Mouse (Mus musculus) heart, embryonic 13.5 days (tissue): ENCODE data around the gene Arid3a. TPM values are rescaled to one million over a fixed set of nuclear protein-coding genes. Genes with fewer than 3 reads are reported as not detected.
"Not testable (repeated sequence)": the region's sequence is repeated elsewhere in the genome, so short reads cannot be mapped to it uniquely, and the experiment has no call there.

Experiments
- ATAC-seq: fragments of 200-750 bp; cut with Nextera tagmentation; 2 replicates; pipeline ENCODE4 v1.8.0; 2017; ENCODE audit warnings: moderate TSS enrichment; ENCODE audit not compliant: insufficient number of reproducible peaks, low FRiP score, low TSS enrichment; ENCODE audit errors: extremely low read depth
- H3K27ac ChIP-seq: fragments of 300-500 bp; sonication (generic); replicated peaks from 2 replicates; pipeline ENCODE4 v1.5.1; 2015; ENCODE audit warnings: moderate library complexity, mild to moderate bottlenecking, inconsistent platforms
- H3K27me3 ChIP-seq: fragments of 300-500 bp; sonication (generic); replicated peaks from 2 replicates; pipeline ENCODE4 v1.6.1; 2015; ENCODE audit warnings: mild to moderate bottlenecking, inconsistent platforms
- H3K36me3 ChIP-seq: fragments of 300-500 bp; sonication (generic); 2 replicates; pipeline ENCODE4 v1.6.1; 2015; ENCODE audit warnings: mild to moderate bottlenecking, inconsistent platforms
- H3K4me1 ChIP-seq: fragments of 300-500 bp; sonication (generic); 2 replicates; pipeline ENCODE4 v1.6.1; 2015; ENCODE audit warnings: inconsistent platforms
- H3K4me2 ChIP-seq: fragments of 300-500 bp; sonication (generic); 2 replicates; pipeline ENCODE4 v1.6.1; 2015; ENCODE audit warnings: inconsistent platforms, mild to moderate bottlenecking, moderate library complexity
- H3K4me3 ChIP-seq: fragments of 300-500 bp; sonication (generic); 2 replicates; pipeline ENCODE4 v1.5.1; 2015; ENCODE audit warnings: moderate library complexity, mild to moderate bottlenecking, inconsistent platforms
- H3K9ac ChIP-seq: fragments of 300-500 bp; sonication (generic); 2 replicates; pipeline ENCODE4 v1.6.1; 2015; ENCODE audit warnings: inconsistent platforms, mild to moderate bottlenecking, moderate library complexity
- H3K9me3 ChIP-seq: fragments of 300-500 bp; sonication (generic); 2 replicates; pipeline ENCODE4 v1.6.1; 2016; ENCODE audit warnings: inconsistent platforms
- WGBS: fragments of 180-500 bp; shearing (Covaris S2); methylation state at CpG from one replicate; pipeline ENCODE4 v1.1.7; 2015; ENCODE audit warnings: mixed read lengths; 5-methylcytosine and 5-hydroxymethylcytosine counted together
- polyA plus RNA-seq: library from polyadenylated mRNA; unstranded; fragments of >200 nt; fragmentation: Nextera tagmentation; extraction: Ambion mirVana; gene quantifications from 2 replicates; pipeline ENCODE4 v1.2.1, GENCODE M21; 2015

The Arid3a gene
- polyA plus RNA-seq, 1 experiment from 2014 or later, result 4.2 TPM

DNA sequence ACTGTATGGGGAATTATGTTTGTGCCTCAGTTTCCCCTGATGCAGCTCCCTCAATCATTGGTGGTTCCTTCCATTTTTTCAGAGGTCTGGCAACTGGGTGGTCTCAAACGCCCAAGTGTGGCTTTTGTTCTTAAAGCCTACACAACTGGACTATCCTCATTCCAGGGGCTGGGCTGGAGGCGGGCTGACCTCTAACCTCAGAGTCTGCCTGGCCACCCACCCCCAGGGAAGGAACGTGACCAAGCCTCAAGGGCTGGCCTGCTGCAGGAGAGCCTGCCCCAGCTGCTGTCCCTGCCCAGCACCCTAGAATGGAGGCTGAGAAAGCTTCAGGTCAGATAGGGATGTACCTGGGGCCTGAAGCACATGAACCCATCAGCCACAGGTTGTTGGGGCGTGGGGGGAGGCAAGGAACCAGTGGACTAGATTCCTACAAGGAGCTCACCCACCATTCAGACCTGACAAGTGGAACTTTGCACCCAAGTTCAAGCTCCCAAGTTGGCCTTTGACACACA is 29.9 kb downstream of the Arid3a start:
- Histone ChIP-seq H3K27ac (no peak overlapping the region), H3K9me3 (no peaks in the 10 kb centered on the region), H3K4me1 (peaks cover 21% of the 10 kb centered on the region), H3K36me3 (peaks cover 22% of the 10 kb centered on the region), H3K4me2 (peak overlapping the region; percentile 27; the same call in 1 of the 2 replicates), H3K27me3 (no peaks in the 10 kb centered on the region), H3K4me3 (peak overlapping the region; percentile 10; the same call in 1 of the 2 replicates), H3K9ac (0 out of 2 replicates have a peak overlapping the region, but pooled peaks have one; percentile 44)
- ATAC-seq, result no peak
- 29% methylated on average over 4 of the region's 4 CpGs for WGBS

DNA sequence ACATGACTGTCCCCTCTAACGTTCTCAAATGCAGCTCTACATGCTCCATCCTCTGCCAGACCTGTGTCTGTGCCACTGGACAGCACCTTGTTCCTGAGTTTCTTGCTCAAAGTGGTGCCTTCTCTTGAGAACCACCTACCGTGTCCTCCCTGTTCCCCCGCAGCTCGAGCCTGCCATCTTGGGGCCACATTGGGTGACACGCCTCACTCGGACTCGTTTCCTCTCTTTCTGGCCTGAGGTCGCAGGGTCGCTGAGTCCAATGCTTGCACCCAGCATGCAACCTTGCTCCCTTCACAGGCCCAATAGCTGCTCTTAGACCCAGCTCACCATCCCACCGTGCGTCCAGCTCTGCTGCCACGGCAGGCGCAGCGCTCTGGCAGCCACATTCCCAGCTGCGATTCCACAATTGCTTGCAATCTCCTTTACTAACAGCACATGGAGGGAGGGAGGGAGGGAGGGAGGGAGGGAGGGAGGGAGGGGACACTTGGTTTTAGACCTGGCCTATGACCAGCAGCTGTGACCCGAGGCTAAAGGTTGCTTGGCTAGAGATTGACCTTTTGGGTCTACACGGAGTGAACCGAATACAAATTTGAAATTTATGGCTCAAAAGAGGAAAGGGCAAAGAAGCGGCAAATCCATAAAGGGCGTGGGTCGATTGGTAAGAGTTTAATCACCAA is 31.4 kb downstream of the Arid3a start:
- Histone ChIP-seq H3K36me3 (peaks cover 24% of the 10 kb centered on the region), H3K27me3 (no peaks in the 10 kb centered on the region), H3K9ac (peak overlapping the region; percentile 67), H3K4me2 (peak overlapping the region; percentile 58), H3K4me3 (peak overlapping the region; percentile 32), H3K4me1 (peaks cover 21% of the 10 kb centered on the region), H3K9me3 (no peaks in the 10 kb centered on the region), H3K27ac (peak overlapping the region; percentile 63)
- no peak for ATAC-seq
- WGBS, result 17% methylated on average over 21 of the region's 21 CpGs

GRCm38 (mm10) chr10:79959412-79959811 is 32.6 kb downstream of the Arid3a start:
- peaks cover 33% of the 10 kb centered on the region for H3K36me3 ChIP-seq
- H3K4me2 ChIP-seq, result peak overlapping the region; percentile 45
- 38% methylated on average over 9 of the region's 10 CpGs for WGBS
- H3K4me1 ChIP-seq, result peaks cover 17% of the 10 kb centered on the region
- not testable (repeated sequence) for H3K27me3 ChIP-seq, ATAC-seq, H3K9me3 ChIP-seq, H3K9ac ChIP-seq
- H3K4me3 ChIP-seq, result peak overlapping the region; percentile 91
- 0 out of 2 replicates have a peak overlapping the region, but pooled peaks have one; percentile 39 for H3K27ac ChIP-seq

DNA sequence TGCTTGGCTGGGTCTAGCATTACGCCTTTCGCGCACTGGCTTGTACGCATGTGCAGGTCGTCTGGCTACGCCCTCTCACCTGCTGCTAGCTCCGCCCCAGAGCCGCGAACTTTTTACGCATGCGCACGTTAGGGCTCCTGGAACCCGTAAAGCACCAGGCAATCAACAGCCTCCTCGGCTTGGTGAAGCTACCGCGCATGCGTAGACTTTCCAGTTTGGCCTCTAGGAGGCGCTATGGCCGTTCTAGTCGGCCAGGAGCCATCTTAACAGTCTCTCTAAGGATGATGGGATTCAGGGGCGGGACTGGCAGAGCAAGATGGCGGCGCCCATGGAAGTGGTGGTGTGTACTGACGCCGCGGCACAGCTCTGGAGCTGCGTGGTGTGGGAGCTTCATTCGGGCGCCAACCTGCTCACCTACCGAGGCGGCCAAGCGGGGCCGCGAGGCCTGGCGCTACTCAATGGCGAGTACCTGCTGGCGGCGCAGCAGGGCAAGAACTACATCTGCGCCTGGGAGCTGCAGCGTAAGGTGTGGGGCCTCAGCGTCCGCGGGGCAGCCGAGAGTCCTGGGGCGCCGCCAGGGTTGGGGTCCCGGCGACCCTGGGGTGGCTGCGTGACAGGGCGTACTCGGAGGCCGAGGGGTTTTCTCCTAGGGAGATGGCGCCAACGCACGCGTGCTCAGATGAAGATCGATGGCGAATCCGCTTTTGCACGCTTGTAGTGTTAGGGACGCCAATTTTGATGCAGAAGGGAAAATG is 33.2 kb downstream of the Arid3a start, which contains the start of gene Wdr18:
Gene Wdr18, plus strand, starts transcription at position 306 of the 755 bp plus-strand sequence.
- WGBS, result under 1% methylated on average over 61 of the region's 61 CpGs
- H3K9me3 ChIP-seq, result no peaks in the 10 kb centered on the region
- peak within 1 kb of the TSS; percentile 77 for H3K27ac ChIP-seq
- H3K27me3 ChIP-seq, result no peaks in the 10 kb centered on the region
- H3K4me1 ChIP-seq, result peaks cover 17% of the 10 kb centered on the region
- peak within 1 kb of the TSS; percentile 76 for H3K4me2 ChIP-seq
- peaks cover 39% of the 10 kb centered on the region for H3K36me3 ChIP-seq
- H3K9ac ChIP-seq, result peak within 1 kb of the TSS; percentile 92
- peak; percentile 87 for ATAC-seq
- peak within 1 kb of the TSS; percentile 91 for H3K4me3 ChIP-seq

DNA sequence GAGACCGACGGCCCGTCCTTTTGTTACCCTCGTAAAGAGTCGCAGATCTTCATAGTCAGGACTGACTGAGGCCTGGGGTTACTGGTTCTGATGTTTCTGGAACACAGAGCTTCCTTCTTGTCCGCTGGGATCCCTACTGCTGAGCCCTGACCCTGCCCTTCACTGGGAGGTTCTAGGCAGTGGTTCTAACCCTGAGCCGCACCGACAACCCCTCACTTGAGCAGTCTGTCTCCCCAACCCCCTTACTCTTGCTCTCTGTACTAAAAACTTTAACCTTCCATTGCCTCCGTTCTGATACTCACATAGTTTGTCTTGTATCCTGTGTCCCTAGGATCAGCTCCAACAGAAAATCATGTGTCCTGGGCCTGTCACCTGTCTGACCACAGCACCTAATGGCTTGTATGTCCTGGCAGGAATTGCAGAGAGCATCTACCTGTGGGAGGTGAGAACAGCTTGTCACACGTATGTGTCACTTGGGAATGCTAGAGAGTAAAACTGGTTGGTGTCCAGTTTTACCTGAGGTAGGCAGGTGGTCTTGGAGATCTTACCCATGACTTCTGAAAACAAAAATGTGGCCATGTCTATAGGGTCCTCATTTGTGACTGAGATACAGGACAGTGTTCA is 33.9 kb downstream of the Arid3a start:
- Histone ChIP-seq H3K27ac (peak overlapping the region; percentile 77; the same call in 1 of the 2 replicates), H3K4me2 (peak overlapping the region; percentile 76), H3K9me3 (no peaks in the 10 kb centered on the region), H3K9ac (peak overlapping the region; percentile 92), H3K4me3 (peak overlapping the region; percentile 91), H3K36me3 (peaks cover 47% of the 10 kb centered on the region), H3K4me1 (peaks cover 17% of the 10 kb centered on the region), H3K27me3 (no peaks in the 10 kb centered on the region)
- 13% methylated on average over 10 of the region's 10 CpGs for WGBS
- ATAC-seq, result no peak

DNA sequence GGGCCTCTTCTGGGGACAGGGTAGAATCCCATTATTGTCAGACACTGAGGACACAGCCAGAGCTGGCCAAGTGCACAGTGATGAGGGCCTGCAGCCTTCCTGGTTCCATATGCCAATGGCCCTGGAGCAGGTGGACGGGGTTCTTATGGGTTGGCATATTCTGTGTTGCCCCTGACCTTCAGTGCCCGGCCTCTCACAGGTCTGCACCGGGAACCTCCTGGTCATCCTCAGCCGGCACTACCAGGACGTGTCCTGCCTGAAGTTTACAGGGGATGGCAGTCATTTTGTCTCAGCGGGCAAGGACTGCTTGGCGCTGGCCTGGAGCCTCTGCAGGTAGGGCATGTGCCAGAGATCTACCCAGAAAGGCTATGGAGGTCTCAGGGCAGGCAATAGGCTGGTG is 37.9 kb downstream of the Arid3a start:
- H3K4me3 ChIP-seq, result no peak overlapping the region
- H3K27me3 ChIP-seq, result peaks cover 14% of the 10 kb centered on the region
- H3K9ac ChIP-seq, result no peak overlapping the region
- no peak for ATAC-seq
- peaks cover 72% of the 10 kb centered on the region for H3K36me3 ChIP-seq
- peaks cover 11% of the 10 kb centered on the region for H3K4me1 ChIP-seq
- H3K27ac ChIP-seq, result no peak overlapping the region
- H3K4me2 ChIP-seq, result no peak overlapping the region
- H3K9me3 ChIP-seq, result no peaks in the 10 kb centered on the region
- WGBS, result 92% methylated on average over 7 of the region's 7 CpGs

DNA sequence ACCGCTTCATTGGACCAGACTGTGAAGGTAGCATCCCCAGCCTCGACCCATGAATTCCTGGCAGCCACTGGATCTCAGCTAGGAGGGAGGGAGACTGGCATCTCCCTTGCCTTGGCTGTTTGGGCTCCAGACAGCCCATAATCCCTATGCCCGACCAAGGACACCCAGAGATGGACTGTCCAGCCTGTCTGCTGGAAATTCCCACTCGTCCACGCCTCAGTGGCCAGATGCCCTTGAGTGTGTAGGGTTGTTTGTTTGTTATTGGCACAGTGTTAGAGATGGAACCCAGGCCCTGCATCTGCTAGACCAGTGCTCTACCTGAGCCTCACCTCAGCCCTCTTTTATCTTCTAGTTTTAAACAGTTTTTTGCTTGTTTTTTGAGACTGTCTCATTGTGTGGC is 38.5 kb downstream of the Arid3a start:
- Histone ChIP-seq H3K27me3 (peaks cover 20% of the 10 kb centered on the region), H3K4me3 (no peak overlapping the region), H3K36me3 (peaks cover 72% of the 10 kb centered on the region), H3K27ac (no peak overlapping the region), H3K4me2 (no peak overlapping the region), H3K9me3 (no peaks in the 10 kb centered on the region), H3K4me1 (peaks cover 11% of the 10 kb centered on the region), H3K9ac (no peak overlapping the region)
- ATAC-seq, result no peak
- WGBS, result 84% methylated on average over 5 of the region's 5 CpGs

DNA sequence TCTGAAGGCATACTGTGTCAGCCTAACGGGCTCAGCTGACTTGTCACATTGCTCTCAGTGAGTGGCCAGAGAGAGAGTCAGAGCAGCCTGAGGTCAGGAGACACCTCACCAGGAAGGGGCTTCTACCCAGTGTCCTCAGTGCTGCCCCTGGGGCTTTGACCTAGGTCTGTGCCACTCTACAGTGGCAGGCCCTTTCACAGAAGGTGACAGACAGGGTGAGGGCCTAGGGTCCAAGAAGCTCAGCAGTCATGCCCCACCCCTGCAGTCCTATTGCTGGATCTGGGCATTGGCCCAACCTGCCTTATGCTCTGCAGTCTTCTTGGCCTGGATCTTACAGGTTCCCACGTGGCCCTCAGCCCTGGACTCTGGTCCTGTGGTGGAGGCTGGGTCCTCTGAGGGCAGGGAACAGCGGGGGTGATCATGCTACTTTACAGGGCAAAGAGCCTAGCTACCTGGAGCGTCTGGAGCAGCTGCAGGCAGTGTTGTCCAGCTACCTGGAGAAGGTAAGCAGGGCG is 40.1 kb downstream of the Arid3a start:
- Histone ChIP-seq H3K9me3 (no peaks in the 10 kb centered on the region), H3K27me3 (peaks cover 36% of the 10 kb centered on the region), H3K27ac (no peak overlapping the region), H3K4me3 (no peak overlapping the region), H3K36me3 (peaks cover 64% of the 10 kb centered on the region), H3K4me2 (no peak overlapping the region), H3K9ac (no peak overlapping the region), H3K4me1 (peaks cover 10% of the 10 kb centered on the region)
- ATAC-seq, result no peak
- WGBS, result 90% methylated on average over 5 of the region's 5 CpGs

- H3K4me1 ChIP-seq, result peaks cover 15% of the 10 kb centered on the region
- ATAC-seq, result no peak
- no peak overlapping the region for H3K9ac ChIP-seq
- H3K27me3 ChIP-seq, result peaks cover 48% of the 10 kb centered on the region
- no peak overlapping the region for H3K4me3 ChIP-seq
- no peaks in the 10 kb centered on the region for H3K9me3 ChIP-seq
- peaks cover 51% of the 10 kb centered on the region for H3K36me3 ChIP-seq
- no peak overlapping the region for H3K27ac ChIP-seq
- WGBS, result 88% methylated on average over 1 of the region's 1 CpGs
- H3K4me2 ChIP-seq, result no peak overlapping the region
These were observed 41.3 kb downstream of the Arid3a start for GRCm38 (mm10) chr10:79968181-79968580.

DNA sequence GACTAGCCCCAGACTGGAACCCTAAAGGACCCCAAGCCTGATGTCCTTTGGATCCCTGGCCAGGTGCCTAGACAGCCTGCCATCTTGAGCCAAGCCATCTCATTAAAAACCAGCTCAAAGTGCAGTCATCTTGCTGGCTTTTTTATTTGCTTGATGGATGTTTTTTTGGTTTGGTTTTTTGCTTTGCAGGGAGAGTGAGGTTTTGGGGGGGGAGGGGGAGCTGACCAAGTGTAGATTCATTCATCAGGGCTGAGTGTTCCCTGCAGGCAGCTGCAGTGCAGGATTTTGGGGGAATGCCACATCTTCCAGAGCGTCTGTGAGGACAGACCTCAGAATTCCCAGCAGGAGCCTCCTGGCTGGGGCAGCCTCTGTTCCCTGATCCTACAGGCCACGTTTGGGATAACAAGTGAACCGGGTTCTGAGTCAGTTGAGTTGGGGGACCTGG is 42.3 kb downstream of the Arid3a start:
- peaks cover 43% of the 10 kb centered on the region for H3K36me3 ChIP-seq
- no peak overlapping the region for H3K4me3 ChIP-seq
- H3K27ac ChIP-seq, result no peak overlapping the region
- peaks cover 54% of the 10 kb centered on the region for H3K27me3 ChIP-seq
- peaks cover 15% of the 10 kb centered on the region for H3K4me1 ChIP-seq
- WGBS, result 18% methylated on average over 3 of the region's 3 CpGs
- ATAC-seq, result no peak
- H3K9me3 ChIP-seq, result no peaks in the 10 kb centered on the region
- H3K9ac ChIP-seq, result no peak overlapping the region
- no peak overlapping the region for H3K4me2 ChIP-seq
